Mouse (Mus musculus) small intestine, adult 2 months (tissue): ENCODE measurements around the gene Zfp738. TPM values are rescaled to one million over a fixed set of nuclear protein-coding genes. Genes with fewer than 3 reads are reported as not detected.

Source experiments
- H3K27ac ChIP-seq: fragments of 200-500 bp; 2 replicates; pipeline ENCODE4 v1.5.1; 2012; ENCODE audit warnings: low read depth, low read length, control low read depth, inconsistent platforms; ENCODE audit not compliant: insufficient read depth
- H3K27me3 ChIP-seq: fragments of 200-500 bp; 2 replicates; pipeline ENCODE4 v1.6.1; 2012; ENCODE audit warnings: mild to moderate bottlenecking, moderate library complexity, low read length, inconsistent platforms; ENCODE audit not compliant: control insufficient read depth, insufficient read depth
- H3K36me3 ChIP-seq: fragments of 200-500 bp; 2 replicates; pipeline ENCODE4 v1.6.1; 2012; ENCODE audit warnings: mild to moderate bottlenecking, low read length, control low read depth, inconsistent platforms; ENCODE audit not compliant: control insufficient read depth, insufficient read depth
- H3K4me1 ChIP-seq: fragments of 200-500 bp; 2 replicates; pipeline ENCODE4 v1.6.1; 2012; ENCODE audit warnings: low read length, inconsistent platforms, mixed read lengths; ENCODE audit not compliant: control insufficient read depth, insufficient read depth, insufficient read length
- H3K4me3 ChIP-seq: fragments of 200-500 bp; 2 replicates; pipeline ENCODE4 v1.5.1; 2012; ENCODE audit warnings: low read depth, mild to moderate bottlenecking, control low read depth, inconsistent platforms, low read length, moderate library complexity
- CTCF ChIP-seq: fragments of 200-500 bp; IDR thresholded peaks from 2 replicates; pipeline ENCODE4 v1.5.1; 2012; ENCODE audit warnings: low read depth, mild to moderate bottlenecking, control low read depth, inconsistent platforms, low read length, moderate library complexity, mixed read lengths; ENCODE audit not compliant: insufficient replicate concordance, insufficient read length; ENCODE audit errors: extremely low read depth
- POLR2A ChIP-seq: fragments of 200-500 bp; IDR thresholded peaks from 2 replicates; pipeline ENCODE4 v1.6.1; 2012; ENCODE audit warnings: low read depth, mild to moderate bottlenecking, control low read depth, inconsistent platforms, low read length, moderate library complexity
- WGBS: fragments of 180-500 bp; shearing (Covaris S2); methylation state at CpG from one replicate; pipeline ENCODE4 v1.1.7; 2018; 5-methylcytosine and 5-hydroxymethylcytosine counted together
- polyA plus RNA-seq: library from polyadenylated mRNA; depleted of rRNA; stranded (reverse); fragments of >200 nt; gene quantifications from 2 replicates; pipeline ENCODE4 v1.2.3, GENCODE M21; 2012; rRNA removed

Zfp738 gene
- polyA plus RNA-seq, 1 experiment = 2.2 TPM

DNA sequence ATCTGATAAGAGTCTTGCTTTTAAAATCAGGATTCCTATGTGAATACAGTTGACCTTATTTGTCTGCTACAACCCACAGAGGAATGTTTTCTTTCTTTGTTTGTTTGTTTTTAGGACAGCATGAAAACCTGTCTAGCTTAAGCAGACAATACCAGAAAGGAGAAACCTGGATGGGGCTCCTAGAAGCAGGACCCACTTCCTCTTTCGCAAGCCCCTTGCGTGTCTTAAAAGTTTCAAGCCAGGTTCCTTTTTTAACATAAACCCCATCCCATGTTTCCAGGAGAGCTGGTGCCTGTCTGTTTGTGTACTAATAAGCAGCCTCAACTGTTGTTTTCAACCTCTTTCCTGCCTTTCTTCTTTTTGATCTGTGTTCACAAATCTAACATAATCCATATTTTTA, 12.0 kb downstream of the Zfp738 start:
- no peaks in the 10 kb centered on the region for H3K4me1 ChIP-seq
- no peak overlapping the region for H3K27ac ChIP-seq
- 90% methylated on average over 2 of the region's 2 CpGs for WGBS
- H3K36me3 ChIP-seq = peaks cover 5% of the 10 kb centered on the region
- no peaks in the 10 kb centered on the region for H3K27me3 ChIP-seq
- H3K4me3 ChIP-seq = no peak overlapping the region
- TF ChIP-seq POLR2A = no peak
- no peak for TF ChIP-seq CTCF

DNA sequence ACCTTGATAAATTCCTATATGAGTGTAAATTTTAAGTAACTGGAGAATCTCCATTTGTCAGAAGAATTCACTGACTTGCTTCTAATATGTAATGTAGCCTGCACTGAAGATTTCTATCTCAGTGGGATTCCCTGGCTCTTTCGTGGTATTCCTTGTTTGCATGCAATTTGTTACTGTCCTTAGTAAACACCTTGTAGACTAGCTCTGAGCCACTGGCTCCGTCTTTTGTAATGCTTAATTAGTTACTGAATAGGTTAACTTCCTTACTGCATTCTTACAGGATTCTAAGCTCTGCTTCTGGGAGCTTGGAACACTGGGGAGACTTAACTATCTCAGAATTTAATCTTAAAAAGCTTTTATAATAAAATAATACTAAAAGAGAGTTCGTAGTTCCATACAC, 34.4 kb downstream of the Zfp738 start:
- WGBS = 39% methylated on average over 3 of the region's 3 CpGs
- H3K4me3 ChIP-seq = no peak overlapping the region
- H3K27me3 ChIP-seq = no peaks in the 10 kb centered on the region
- TF ChIP-seq POLR2A (no peak), CTCF (no peak)
- no peak overlapping the region for H3K27ac ChIP-seq
- H3K36me3 ChIP-seq = no peaks in the 10 kb centered on the region
- no peaks in the 10 kb centered on the region for H3K4me1 ChIP-seq

- peak within 1 kb of the TSS; percentile 58 for H3K27ac ChIP-seq
- H3K36me3 ChIP-seq = no peaks in the 10 kb centered on the region
- peak within 1 kb of the TSS; percentile 79 for H3K4me3 ChIP-seq
- TF ChIP-seq CTCF (no peak; the same call in 1 of the 2 replicates), POLR2A (no peak; the same call in 1 of the 2 replicates)
- H3K4me1 ChIP-seq = peaks cover 2% of the 10 kb centered on the region; the same call in 1 of the 2 replicates
- H3K27me3 ChIP-seq = no peaks in the 10 kb centered on the region
- WGBS = under 1% methylated on average over 19 of the region's 19 CpGs
Measured at GRCm38 (mm10) chr13:67637294-67638007, 49.4 kb downstream of the Zfp738 start, which contains the start of the genes Gm49345 and Zfp729a. TSS of gene Gm49345 (minus strand) at chr13:67637769. TSS of gene Zfp729a (minus strand) at chr13:67637791.

DNA sequence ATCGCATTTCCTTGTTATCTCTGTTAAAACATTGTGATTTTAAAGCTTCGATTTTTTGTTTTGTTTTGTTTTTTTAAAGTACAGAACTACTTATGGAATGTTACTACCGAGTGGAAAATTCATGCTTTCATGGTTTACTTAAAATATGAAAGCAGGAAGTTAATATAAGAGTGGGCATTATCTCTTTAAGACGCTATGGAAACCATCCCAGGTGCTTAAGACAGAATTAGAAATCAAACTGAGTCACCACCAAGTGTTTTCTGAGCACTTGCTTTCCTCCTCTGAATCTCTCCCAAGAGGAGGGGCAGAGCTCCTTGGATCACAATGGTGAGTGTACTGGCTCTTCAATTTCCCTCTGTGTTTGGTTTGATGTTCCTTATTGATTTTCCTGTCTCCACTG, 76.8 kb downstream of the Zfp738 start:
- no peaks in the 10 kb centered on the region for H3K27me3 ChIP-seq
- no peaks in the 10 kb centered on the region for H3K36me3 ChIP-seq
- H3K27ac ChIP-seq = no peak overlapping the region
- TF ChIP-seq CTCF (no peak), POLR2A (no peak)
- H3K4me1 ChIP-seq = peaks cover 3% of the 10 kb centered on the region; the same call in 1 of the 2 replicates
- no peak overlapping the region for H3K4me3 ChIP-seq
- WGBS = 58% methylated on average over 4 of the region's 4 CpGs

DNA sequence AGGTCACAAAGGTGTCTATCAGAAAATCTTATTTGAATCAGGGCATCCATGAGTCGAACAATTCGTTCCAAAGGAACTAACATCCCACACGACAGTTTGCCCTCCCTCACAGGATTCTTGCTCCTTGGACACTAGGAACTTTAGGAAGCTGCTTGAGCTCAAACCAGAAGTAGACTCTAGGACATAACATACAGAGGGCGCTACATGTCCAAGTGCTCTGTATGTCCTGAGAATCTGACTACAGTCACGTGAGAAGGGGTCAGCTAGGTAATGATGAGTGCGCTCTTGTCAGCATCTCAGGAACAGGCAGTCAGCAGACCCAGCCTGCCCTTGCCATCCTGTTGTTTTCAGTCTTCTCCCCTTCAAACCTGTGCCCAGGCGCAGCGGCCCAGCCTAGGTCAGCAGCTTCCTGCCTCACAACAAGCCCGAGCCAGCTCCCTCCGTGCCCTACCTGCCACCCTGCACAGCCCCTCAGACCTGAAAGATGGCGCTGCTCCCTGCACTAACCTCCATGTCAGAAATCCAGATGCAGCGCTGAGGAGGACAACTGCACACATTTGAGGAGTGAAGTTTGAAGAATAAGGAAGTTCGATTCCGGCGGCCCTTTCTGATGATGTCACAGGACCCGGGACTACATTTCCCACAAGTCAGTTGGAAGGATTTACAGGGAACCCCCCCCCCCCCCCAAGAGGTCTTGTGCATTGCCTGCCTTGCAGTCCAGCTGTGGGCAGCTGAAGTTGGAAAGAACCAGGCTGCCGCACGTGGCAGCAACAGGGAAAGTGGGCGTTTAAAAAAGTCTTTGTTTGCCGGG, 77.6 kb downstream of the Zfp738 start, which contains the start of gene Zfp729b:
Zfp729b (minus strand) TSS at position 642 of the 811 bp plus-strand sequence.
- peak within 1 kb of the TSS; percentile 91 for H3K4me3 ChIP-seq
- H3K36me3 ChIP-seq = no peaks in the 10 kb centered on the region
- TF ChIP-seq CTCF (no peak), POLR2A (0 out of 2 replicates have a peak, but pooled peaks have one; percentile 10)
- H3K27me3 ChIP-seq = no peaks in the 10 kb centered on the region
- WGBS = 1% methylated on average over 20 of the region's 20 CpGs
- peaks cover 3% of the 10 kb centered on the region; the same call in 1 of the 2 replicates for H3K4me1 ChIP-seq
- peak within 1 kb of the TSS; percentile 66 for H3K27ac ChIP-seq

Other genes with a start within 250 kb of the Zfp738 start
- gene Zfp874a, start 235.4 kb downstream of the Zfp738 start, polyA plus RNA-seq = 0.08 and 0.58 TPM in 2 replicates
- gene Zfp874b, start 202.8 kb downstream of the Zfp738 start, polyA plus RNA-seq = 0.33 and 0.46 TPM in 2 replicates
- gene Zfp58, start 186.5 kb downstream of the Zfp738 start, polyA plus RNA-seq = 0.14 TPM in 1 of 2 replicates, not detected in the other
- gene Gm26965, start 160.9 kb downstream of the Zfp738 start, polyA plus RNA-seq = not detected in 2 replicates
- gene Zfp87, start 160.9 kb downstream of the Zfp738 start, polyA plus RNA-seq = 8.1 and 11.7 TPM in 2 replicates
- 1.2 TPM in 2 replicates for gene Zfp748, start 133.2 kb downstream of the Zfp738 start, polyA plus RNA-seq
- 0.01 and 0.08 TPM in 2 replicates for gene Zfp729b, start 77.4 kb downstream of the Zfp738 start, polyA plus RNA-seq
- not detected in 2 replicates for gene Gm49345, start 49.3 kb downstream of the Zfp738 start, polyA plus RNA-seq
- 0.09 and 0.46 TPM in 2 replicates for gene Zfp729a, start 49.3 kb downstream of the Zfp738 start, polyA plus RNA-seq
- gene Zfp65, start 42.1 kb upstream of the Zfp738 start, polyA plus RNA-seq = 0.08 and 0.13 TPM in 2 replicates
- 0.10 TPM in 1 of 2 replicates, not detected in the other for gene Zfp85, start 68.2 kb upstream of the Zfp738 start, polyA plus RNA-seq
- 0.22 and 0.28 TPM in 2 replicates for gene Zfp493, start 92.6 kb upstream of the Zfp738 start, polyA plus RNA-seq
- 0.19 TPM in 1 of 2 replicates, not detected in the other for gene Zfp273, start 126.7 kb upstream of the Zfp738 start, polyA plus RNA-seq
- not detected in 2 replicates for gene Gm10037, start 144.0 kb upstream of the Zfp738 start, polyA plus RNA-seq
- not detected in 2 replicates for gene BC048507, start 176.3 kb upstream of the Zfp738 start, polyA plus RNA-seq